Mouse (Mus musculus): Measurements from ENCODE around the gene Ide. TPM values are rescaled to one million over a fixed set of nuclear protein-coding genes. Genes with fewer than 3 reads are reported as not detected.

Gene Ide
- polyA plus RNA-seq, 1 experiment from 2014 or later, result 51.3 TPM

DNA sequence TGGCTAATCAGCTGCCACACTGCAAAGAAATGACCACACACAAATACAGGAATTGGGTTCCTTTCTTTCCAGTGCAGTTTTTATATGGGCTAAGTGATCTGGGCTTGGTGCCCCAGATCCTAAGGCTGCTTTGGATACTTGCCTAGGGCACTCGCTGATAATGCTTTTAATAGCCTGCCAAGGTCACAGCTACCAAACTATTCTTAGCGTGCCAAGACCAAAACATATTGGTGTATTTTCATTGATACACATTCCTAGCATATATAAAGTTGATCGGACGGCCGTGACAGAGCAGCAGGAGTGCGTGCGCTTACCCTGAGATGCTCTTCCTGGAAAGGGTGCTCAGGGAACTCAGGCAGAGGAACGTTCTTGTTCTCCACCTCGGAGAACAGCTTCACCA lies 22.6 kb downstream of the Ide start:
- no peak overlapping the region for H3K4me2 ChIP-seq
- WGBS, result 74% methylated on average over 9 of the region's 9 CpGs
- TF ChIP-seq CTCF (IDR thresholded peaks at IDR 0.05; ENCODE audit: low read depth), result no peak
- no peaks in the 10 kb centered on the region for H3K27me3 ChIP-seq (ENCODE audit: insufficient read depth, low read length)
- H3K9ac ChIP-seq, result no peak overlapping the region
- no peak overlapping the region for H3K4me3 ChIP-seq (ENCODE audit: low read depth, low read length)
- H3K27ac ChIP-seq (ENCODE audit: low read depth), result no peak overlapping the region
- ATAC-seq (ENCODE audit: insufficient read depth) (no peak), DNase-seq (no peak)
- no peaks in the 10 kb centered on the region for H3K4me1 ChIP-seq (ENCODE audit: insufficient read depth)
- peaks cover 12% of the 10 kb centered on the region for H3K36me3 ChIP-seq (ENCODE audit: insufficient read depth)
- H3K9me3 ChIP-seq (ENCODE audit: low read depth, low read length), result no peaks in the 10 kb centered on the region

- 94% methylated on average over 6 of the region's 6 CpGs for WGBS
- DNase-seq, result no peak
- no peak overlapping the region for H3K4me3 ChIP-seq (ENCODE audit: low read depth, low read length)
- TF ChIP-seq CTCF (IDR thresholded peaks at IDR 0.05; ENCODE audit: low read depth), result no peak
- H3K9me3 ChIP-seq (ENCODE audit: low read depth, low read length), result no peaks in the 10 kb centered on the region
- H3K27me3 ChIP-seq (ENCODE audit: insufficient read depth, low read length), result no peaks in the 10 kb centered on the region
- no peak overlapping the region for H3K4me2 ChIP-seq
- H3K36me3 ChIP-seq (ENCODE audit: insufficient read depth), result peaks cover 7% of the 10 kb centered on the region
- no peak overlapping the region for H3K27ac ChIP-seq (ENCODE audit: low read depth)
- no peaks in the 10 kb centered on the region for H3K4me1 ChIP-seq (ENCODE audit: insufficient read depth)
- no peak for ATAC-seq (ENCODE audit: insufficient read depth)
- no peak overlapping the region for H3K9ac ChIP-seq
Measured at GRCm38 (mm10) chr19:37311426-37311825, 26.2 kb downstream of the Ide start.

GRCm38 (mm10) chr19:37310133-37310532 lies 27.5 kb downstream of the Ide start:
- TF ChIP-seq CTCF (IDR thresholded peaks at IDR 0.05; ENCODE audit: low read depth), result no peak

GRCm38 (mm10) chr19:37308941-37309340 lies 28.7 kb downstream of the Ide start:
- Histone ChIP-seq H3K27ac (ENCODE audit: low read depth) (no peak overlapping the region), H3K9ac (no peak overlapping the region), H3K9me3 (ENCODE audit: low read depth, low read length) (no peaks in the 10 kb centered on the region), H3K4me2 (no peak overlapping the region), H3K4me1 (ENCODE audit: insufficient read depth) (no peaks in the 10 kb centered on the region), H3K36me3 (ENCODE audit: insufficient read depth) (peaks cover 7% of the 10 kb centered on the region; the same call in 1 of the 2 replicates), H3K4me3 (ENCODE audit: low read depth, low read length) (no peak overlapping the region), H3K27me3 (ENCODE audit: insufficient read depth, low read length) (no peaks in the 10 kb centered on the region)
- no peak for DNase-seq
- 74% methylated on average over 7 of the region's 7 CpGs for WGBS
- TF ChIP-seq CTCF (IDR thresholded peaks at IDR 0.05; ENCODE audit: low read depth), result no peak
- ATAC-seq (ENCODE audit: insufficient read depth), result no peak

More at GRCm38 (mm10) chr19:37310133-37310532, 27.5 kb downstream of the Ide start:
- Histone ChIP-seq H3K4me1 (ENCODE audit: insufficient read depth) (no peaks in the 10 kb centered on the region), H3K9ac (no peak overlapping the region), H3K27me3 (ENCODE audit: insufficient read depth, low read length) (no peaks in the 10 kb centered on the region), H3K4me3 (ENCODE audit: low read depth, low read length) (no peak overlapping the region), H3K36me3 (ENCODE audit: insufficient read depth) (peaks cover 7% of the 10 kb centered on the region; the same call in 1 of the 2 replicates), H3K27ac (ENCODE audit: low read depth) (no peak overlapping the region), H3K9me3 (ENCODE audit: low read depth, low read length) (no peaks in the 10 kb centered on the region), H3K4me2 (no peak overlapping the region)
- 76% methylated on average over 4 of the region's 4 CpGs for WGBS
- ATAC-seq (ENCODE audit: insufficient read depth) (no peak), DNase-seq (no peak)

DNA sequence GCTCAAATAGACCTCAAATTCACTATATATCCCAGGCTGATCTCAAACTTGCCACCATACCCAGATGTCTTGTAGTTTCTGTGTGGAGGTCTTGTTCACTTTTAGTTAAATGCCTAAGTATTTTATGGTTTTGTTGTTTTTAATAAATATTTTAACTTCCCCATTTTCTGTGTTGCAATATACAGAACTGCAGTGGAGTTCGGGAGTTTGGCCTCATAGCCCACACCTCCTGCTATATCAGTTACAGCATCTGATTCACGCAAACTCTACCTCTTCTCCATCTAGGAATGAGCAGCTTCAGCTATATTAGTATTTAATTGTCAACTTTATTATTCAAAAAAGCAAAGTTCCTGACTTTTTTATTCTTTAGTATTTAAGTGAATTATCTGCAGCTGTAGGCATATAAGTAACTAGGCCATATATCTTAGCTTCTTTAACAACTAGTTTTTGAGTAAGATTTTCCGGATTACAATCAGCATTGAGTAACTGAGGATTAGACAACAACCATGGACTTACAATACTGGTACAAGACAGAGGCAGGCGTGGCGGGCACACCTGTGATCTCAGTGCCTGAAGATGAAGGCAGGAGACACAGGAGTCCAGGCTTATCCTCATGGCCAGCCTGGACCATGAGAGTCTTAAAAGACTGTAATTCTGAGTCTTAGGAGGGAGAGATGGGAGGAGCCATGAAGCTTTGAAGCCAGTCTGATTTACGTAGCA lies 29.7 kb downstream of the Ide start:
- H3K27ac ChIP-seq (ENCODE audit: low read depth), result no peak overlapping the region
- no peak for ATAC-seq (ENCODE audit: insufficient read depth)
- H3K4me1 ChIP-seq (ENCODE audit: insufficient read depth), result no peaks in the 10 kb centered on the region
- H3K4me2 ChIP-seq, result no peak overlapping the region
- no peaks in the 10 kb centered on the region for H3K27me3 ChIP-seq (ENCODE audit: insufficient read depth, low read length)
- no peaks in the 10 kb centered on the region for H3K9me3 ChIP-seq (ENCODE audit: low read depth, low read length)
- no peak overlapping the region for H3K9ac ChIP-seq
- H3K36me3 ChIP-seq (ENCODE audit: insufficient read depth), result peaks cover 12% of the 10 kb centered on the region; the same call in 1 of the 2 replicates
- WGBS, result 85% methylated on average over 6 of the region's 6 CpGs
- TF ChIP-seq CTCF (IDR thresholded peaks at IDR 0.05; ENCODE audit: low read depth), result no peak
- H3K4me3 ChIP-seq (ENCODE audit: low read depth, low read length), result no peak overlapping the region
- no peak for DNase-seq

- H3K36me3 ChIP-seq (ENCODE audit: insufficient read depth), result peaks cover 5% of the 10 kb centered on the region
Measured at GRCm38 (mm10) chr19:37306176-37306575, 31.5 kb downstream of the Ide start.

GRCm38 (mm10) chr19:37304866-37305265 lies 32.8 kb downstream of the Ide start:
- Histone ChIP-seq H3K4me1 (ENCODE audit: insufficient read depth) (no peaks in the 10 kb centered on the region), H3K36me3 (ENCODE audit: insufficient read depth) (peaks cover 5% of the 10 kb centered on the region), H3K27ac (ENCODE audit: low read depth) (no peak overlapping the region), H3K9ac (no peak overlapping the region), H3K4me2 (no peak overlapping the region), H3K9me3 (ENCODE audit: low read depth, low read length) (no peaks in the 10 kb centered on the region), H3K4me3 (ENCODE audit: low read depth, low read length) (no peak overlapping the region), H3K27me3 (ENCODE audit: insufficient read depth, low read length) (no peaks in the 10 kb centered on the region)
- DNase-seq (no peak), ATAC-seq (ENCODE audit: insufficient read depth) (no peak)
- no peak for TF ChIP-seq CTCF (IDR thresholded peaks at IDR 0.05; ENCODE audit: low read depth)
- WGBS, result 93% methylated on average over 5 of the region's 5 CpGs

More at GRCm38 (mm10) chr19:37306176-37306575, 31.5 kb downstream of the Ide start:
- no peak for ATAC-seq (ENCODE audit: insufficient read depth)
- no peaks in the 10 kb centered on the region for H3K9me3 ChIP-seq (ENCODE audit: low read depth, low read length)
- no peak overlapping the region for H3K27ac ChIP-seq (ENCODE audit: low read depth)
- no peak overlapping the region for H3K4me3 ChIP-seq (ENCODE audit: low read depth, low read length)
- no peak for DNase-seq
- no peak overlapping the region for H3K9ac ChIP-seq
- 89% methylated on average over 3 of the region's 3 CpGs for WGBS
- no peaks in the 10 kb centered on the region for H3K27me3 ChIP-seq (ENCODE audit: insufficient read depth, low read length)
- no peak for TF ChIP-seq CTCF (IDR thresholded peaks at IDR 0.05; ENCODE audit: low read depth)
- no peak overlapping the region for H3K4me2 ChIP-seq
- H3K4me1 ChIP-seq (ENCODE audit: insufficient read depth), result no peaks in the 10 kb centered on the region

Measured in lung, embryonic 14.5 days (tissue).